Mouse (Mus musculus): ENCODE results near the gene Fam189a1. TPM values are rescaled to one million over a fixed set of nuclear protein-coding genes. Genes with fewer than 3 reads are reported as not detected.

The Fam189a1 gene
- polyA plus RNA-seq, 2 experiments: 0.02 TPM; not detected in 1

DNA sequence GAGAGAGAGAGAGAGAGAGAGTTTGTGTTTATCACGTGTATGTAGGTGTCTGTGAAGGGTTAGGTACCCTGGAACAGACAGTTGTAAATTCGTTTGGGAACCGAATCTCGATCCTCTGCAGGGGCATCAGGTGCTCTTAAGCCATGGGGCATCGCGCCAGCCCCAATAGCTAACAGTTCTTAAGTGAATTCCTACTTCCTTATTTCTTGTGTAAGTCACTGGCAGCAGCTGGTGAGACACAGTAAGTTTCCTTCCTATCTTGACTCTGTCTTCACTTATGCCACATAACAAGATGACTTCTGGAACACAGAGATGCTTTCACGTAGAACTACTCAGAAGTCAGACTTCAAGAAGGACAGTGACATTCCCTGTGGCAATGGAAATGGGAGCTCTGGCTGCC, 275.0 kb downstream of the Fam189a1 start:
- 31% methylated on average over 7 of the region's 7 CpGs for WGBS (ENCODE audit: insufficient replicate concordance)
- H3K9ac ChIP-seq (replicated peaks): no peak overlapping the region

DNA sequence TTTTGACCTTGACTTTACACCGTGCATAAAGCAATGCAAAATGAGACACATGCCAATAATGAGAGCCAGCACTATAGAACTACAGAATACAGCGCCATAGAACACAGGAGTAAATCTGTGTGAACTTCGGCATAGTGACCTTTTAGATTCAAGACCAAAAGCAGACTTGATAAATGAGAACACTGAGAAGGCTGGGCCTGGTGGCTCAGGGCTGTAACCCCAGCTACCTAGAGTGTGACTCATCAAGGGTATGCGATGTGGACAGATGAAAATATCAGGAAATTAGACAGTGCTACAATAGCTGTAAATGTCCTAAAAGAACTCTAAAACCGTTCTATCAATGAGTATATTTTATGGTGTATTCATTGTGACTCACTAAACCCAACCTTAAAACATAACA, 276.0 kb downstream of the Fam189a1 start:
- 60% methylated on average over 5 of the region's 5 CpGs for WGBS (ENCODE audit: insufficient replicate concordance)
- DNase-seq (ENCODE audit: low read depth in 3 of 3, low spot score in 3 of 3) (no peak), ATAC-seq (ENCODE audit: insufficient read depth) (no peak)
- Histone ChIP-seq H3K36me3 (replicated peaks; ENCODE audit: control insufficient read depth, insufficient read depth, low read depth) (no peaks in the 10 kb centered on the region), H3K9me3 (ENCODE audit: control insufficient read depth, low read length) (no peaks in the 10 kb centered on the region), H3K4me3 (ENCODE audit: insufficient read depth in 1 of 2, low read depth in 2 of 2, low read length in 2 of 2) (no peak overlapping the region), H3K9ac (replicated peaks) (no peak overlapping the region), H3K4me2 (ENCODE audit: low read depth) (no peak overlapping the region), H3K4me1 (replicated peaks; ENCODE audit: control insufficient read depth in 2 of 2, insufficient read depth in 2 of 2, low read length in 1 of 2) (no peaks in the 10 kb centered on the region), H3K27me3 (ENCODE audit: control insufficient read depth, insufficient read depth, low read length) (no peaks in the 10 kb centered on the region), H3K27ac (no peak overlapping the region)
- TF ChIP-seq CTCF (IDR thresholded peaks at IDR 0.05; ENCODE audit: low read depth): no peak
- TF ChIP-seq EP300 (IDR thresholded peaks at IDR 0.05; ENCODE audit: low read depth): no peak

More for the DNA sequence above, 275.0 kb downstream of the Fam189a1 start:
- no peaks in the 10 kb centered on the region for H3K9me3 ChIP-seq (ENCODE audit: control insufficient read depth, low read length)
- H3K36me3 ChIP-seq (replicated peaks; ENCODE audit: control insufficient read depth, insufficient read depth, low read depth): no peaks in the 10 kb centered on the region
- H3K27ac ChIP-seq: no peak overlapping the region
- no peaks in the 10 kb centered on the region for H3K27me3 ChIP-seq (ENCODE audit: control insufficient read depth, insufficient read depth, low read length)
- DNase-seq (ENCODE audit: low read depth in 3 of 3, low spot score in 3 of 3) (no peak), ATAC-seq (ENCODE audit: insufficient read depth) (no peak)
- no peak overlapping the region for H3K4me3 ChIP-seq (ENCODE audit: insufficient read depth in 1 of 2, low read depth in 2 of 2, low read length in 2 of 2)
- no peak overlapping the region for H3K4me2 ChIP-seq (ENCODE audit: low read depth)
- no peaks in the 10 kb centered on the region for H3K4me1 ChIP-seq (replicated peaks; ENCODE audit: control insufficient read depth in 2 of 2, insufficient read depth in 2 of 2, low read length in 1 of 2)
- TF ChIP-seq EP300 (IDR thresholded peaks at IDR 0.05; ENCODE audit: low read depth) (no peak), CTCF (IDR thresholded peaks at IDR 0.05; ENCODE audit: low read depth) (no peak)

DNA sequence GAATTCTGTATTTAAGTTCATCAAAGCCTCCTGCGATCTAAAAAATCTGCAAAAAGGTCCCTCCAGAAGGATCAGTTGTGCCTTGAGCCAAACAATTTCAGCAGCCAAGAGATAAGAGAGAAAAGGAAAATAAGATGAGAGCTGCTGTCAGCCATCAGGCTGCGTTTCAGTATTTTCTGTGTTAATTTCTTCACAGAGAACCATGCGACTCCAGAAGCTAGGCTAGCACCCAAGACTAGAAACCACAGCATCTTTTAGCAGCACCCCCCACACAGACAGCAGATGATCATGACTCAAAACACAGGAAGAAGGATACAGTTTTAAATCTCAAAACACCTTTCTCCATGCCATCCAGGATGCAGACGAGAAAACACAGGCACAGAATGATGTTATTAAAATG, 281.4 kb downstream of the Fam189a1 start:
- no peak overlapping the region for H3K27ac ChIP-seq
- peaks cover 6 to 12% of the 10 kb centered on the region in 2 experiments; a peak in 3 of 4 replicates for H3K4me1 ChIP-seq (replicated peaks; ENCODE audit: control insufficient read depth in 2 of 2, insufficient read depth in 2 of 2, low read length in 1 of 2)
- TF ChIP-seq EP300 (IDR thresholded peaks at IDR 0.05; ENCODE audit: low read depth) (no peak), CTCF (IDR thresholded peaks at IDR 0.05; ENCODE audit: low read depth) (no peak)
- ATAC-seq (ENCODE audit: insufficient read depth): no peak
- H3K9ac ChIP-seq (replicated peaks): no peak overlapping the region
- 69% methylated on average over 4 of the region's 4 CpGs for WGBS (ENCODE audit: insufficient replicate concordance)
- H3K4me2 ChIP-seq (ENCODE audit: low read depth): no peak overlapping the region
- H3K4me3 ChIP-seq (ENCODE audit: insufficient read depth in 1 of 2, low read depth in 2 of 2, low read length in 2 of 2): no peak overlapping the region
- no peaks in the 10 kb centered on the region for H3K9me3 ChIP-seq (ENCODE audit: control insufficient read depth, low read length)
- DNase-seq (ENCODE audit: low read depth in 3 of 3, low spot score in 3 of 3): no peak
- H3K27me3 ChIP-seq (ENCODE audit: control insufficient read depth, insufficient read depth, low read length): no peaks in the 10 kb centered on the region
- no peaks in the 10 kb centered on the region for H3K36me3 ChIP-seq (replicated peaks; ENCODE audit: control insufficient read depth, insufficient read depth, low read depth)

DNA sequence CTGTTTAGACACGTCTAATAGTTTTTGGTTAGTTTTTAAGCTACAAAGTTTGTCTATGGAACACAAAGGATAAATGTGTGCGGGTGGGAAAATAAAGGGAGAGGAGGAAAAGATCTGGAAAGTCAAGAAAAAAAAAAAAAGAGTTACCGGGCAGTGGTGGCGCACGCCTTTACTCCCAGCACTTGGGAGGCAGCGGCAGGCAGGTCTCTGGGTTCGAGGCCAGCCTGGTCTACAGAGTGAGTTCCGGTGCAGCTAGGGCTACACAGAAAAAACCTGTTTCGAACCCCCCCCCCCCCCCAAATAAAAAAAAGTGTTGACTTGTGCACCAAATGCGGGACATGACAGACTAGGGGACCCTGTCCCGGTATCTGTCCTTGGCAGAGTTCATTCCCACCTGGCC, 283.1 kb downstream of the Fam189a1 start:
- H3K4me1 ChIP-seq (replicated peaks; ENCODE audit: control insufficient read depth in 2 of 2, insufficient read depth in 2 of 2, low read length in 1 of 2): peaks cover 9 to 12% of the 10 kb centered on the region in 2 experiments
- H3K4me2 ChIP-seq (ENCODE audit: low read depth): peak overlapping the region; percentile 80
- no peaks in the 10 kb centered on the region for H3K27me3 ChIP-seq (ENCODE audit: control insufficient read depth, insufficient read depth, low read length)
- ATAC-seq (ENCODE audit: insufficient read depth) (no peak), DNase-seq (ENCODE audit: low read depth in 3 of 3, low spot score in 3 of 3) (no peak)
- H3K4me3 ChIP-seq (ENCODE audit: insufficient read depth in 1 of 2, low read depth in 2 of 2, low read length in 2 of 2): peak overlapping the region; percentile 35 to 97; a peak in 3 of 4 replicates
- 0 out of 2 replicates have a peak overlapping the region, but pooled peaks have one; percentile 6 for H3K9ac ChIP-seq (replicated peaks)
- WGBS (ENCODE audit: insufficient replicate concordance): 42% methylated on average over 11 of the region's 11 CpGs
- H3K27ac ChIP-seq: no peak overlapping the region
- H3K9me3 ChIP-seq (ENCODE audit: control insufficient read depth, low read length): no peaks in the 10 kb centered on the region
- TF ChIP-seq EP300 (IDR thresholded peaks at IDR 0.05; ENCODE audit: low read depth): no peak
- no peak for TF ChIP-seq CTCF (IDR thresholded peaks at IDR 0.05; ENCODE audit: low read depth)
- H3K36me3 ChIP-seq (replicated peaks; ENCODE audit: control insufficient read depth, insufficient read depth, low read depth): no peaks in the 10 kb centered on the region

DNA sequence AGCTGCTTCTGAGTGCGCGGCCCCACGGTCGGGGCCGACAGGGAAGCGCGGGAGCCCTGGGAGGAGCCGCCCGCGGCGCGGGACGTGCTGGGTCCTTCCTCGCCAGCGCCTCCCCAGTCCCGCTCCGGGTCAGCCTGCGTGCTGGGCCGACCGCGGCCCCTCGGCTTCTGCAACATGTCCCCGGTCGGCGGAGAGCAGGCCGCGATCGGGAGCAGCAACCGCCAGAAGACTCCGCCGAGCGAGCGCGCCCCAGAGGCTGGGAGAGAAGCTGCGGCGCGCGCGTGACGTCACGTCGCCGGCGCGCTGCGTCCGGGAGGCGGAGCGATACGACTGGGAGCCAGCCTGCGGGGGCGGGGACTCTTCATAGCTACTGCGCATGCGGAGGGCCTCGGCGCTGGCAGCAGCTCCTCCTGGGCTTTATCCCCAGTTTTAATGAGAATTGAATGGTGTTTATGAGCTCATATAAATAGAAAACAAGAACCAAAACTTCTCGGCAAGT, 283.6 kb downstream of the Fam189a1 start, which contains the start of gene Nsmce3:
Gene Nsmce3, minus strand, starts transcription at position 255 of the 499 bp plus-strand sequence.
- peak; percentile 95 for ATAC-seq (ENCODE audit: insufficient read depth)
- DNase-seq (ENCODE audit: low read depth in 3 of 3, low spot score in 3 of 3): peak; percentile 80 to 83 (median 82)
- Histone ChIP-seq H3K27me3 (ENCODE audit: control insufficient read depth, insufficient read depth, low read length) (no peaks in the 10 kb centered on the region), H3K27ac (peak within 1 kb of the TSS; percentile 70), H3K4me3 (ENCODE audit: insufficient read depth in 1 of 2, low read depth in 2 of 2, low read length in 2 of 2) (peak within 1 kb of the TSS; percentile 86 to 97), H3K36me3 (replicated peaks; ENCODE audit: control insufficient read depth, insufficient read depth, low read depth) (no peaks in the 10 kb centered on the region), H3K9ac (replicated peaks) (peak within 1 kb of the TSS; percentile 96), H3K4me2 (ENCODE audit: low read depth) (peak within 1 kb of the TSS; percentile 80), H3K4me1 (replicated peaks; ENCODE audit: control insufficient read depth in 2 of 2, insufficient read depth in 2 of 2, low read length in 1 of 2) (peaks cover 9 to 12% of the 10 kb centered on the region in 2 experiments), H3K9me3 (ENCODE audit: control insufficient read depth, low read length) (no peaks in the 10 kb centered on the region)
- under 1% methylated on average over 47 of the region's 57 CpGs for WGBS (ENCODE audit: insufficient replicate concordance)
- TF ChIP-seq CTCF (IDR thresholded peaks at IDR 0.05; ENCODE audit: low read depth) (peak; percentile 21; the same call in 1 of the 2 replicates), EP300 (IDR thresholded peaks at IDR 0.05; ENCODE audit: low read depth) (no peak)

Measured in liver, embryonic 14.5 days (tissue).